Mouse (Mus musculus): ENCODE measurements around the gene Lrrfip1.

- TF ChIP-seq CTCF (IDR thresholded peaks at IDR 0.05; ENCODE audit: low read depth), result no peak
- TF ChIP-seq EP300 (IDR thresholded peaks at IDR 0.05; ENCODE audit: low read depth), result no peak
Observed at GRCm38 (mm10) chr1:90998891-90999611, 514 bp downstream of the Lrrfip1 start.
